Mouse (Mus musculus): Measurements from ENCODE around the gene Slc9a5. TPM values are rescaled to one million over a fixed set of nuclear protein-coding genes. Genes with fewer than 3 reads are reported as not detected.

Slc9a5 gene
- polyA plus RNA-seq, 1 experiment from 2014 or later, result 7.3 TPM

GRCm38 (mm10) chr8:105403467-105403866, 54.8 kb downstream of the Slc9a5 start:
- H3K9ac ChIP-seq, result no peak overlapping the region
- no peak for ATAC-seq (ENCODE audit: low FRiP score)
- H3K9me3 ChIP-seq, result no peaks in the 10 kb centered on the region
- no peak overlapping the region for H3K27ac ChIP-seq
- WGBS, result 94% methylated on average over 8 of the region's 8 CpGs
- H3K36me3 ChIP-seq, result no peaks in the 10 kb centered on the region
- no peak overlapping the region for H3K4me3 ChIP-seq
- H3K4me1 ChIP-seq (replicated peaks), result peaks cover under 1% of the 10 kb centered on the region; the same call in 1 of the 2 replicates
- H3K4me2 ChIP-seq, result no peak overlapping the region
- no peaks in the 10 kb centered on the region for H3K27me3 ChIP-seq

DNA sequence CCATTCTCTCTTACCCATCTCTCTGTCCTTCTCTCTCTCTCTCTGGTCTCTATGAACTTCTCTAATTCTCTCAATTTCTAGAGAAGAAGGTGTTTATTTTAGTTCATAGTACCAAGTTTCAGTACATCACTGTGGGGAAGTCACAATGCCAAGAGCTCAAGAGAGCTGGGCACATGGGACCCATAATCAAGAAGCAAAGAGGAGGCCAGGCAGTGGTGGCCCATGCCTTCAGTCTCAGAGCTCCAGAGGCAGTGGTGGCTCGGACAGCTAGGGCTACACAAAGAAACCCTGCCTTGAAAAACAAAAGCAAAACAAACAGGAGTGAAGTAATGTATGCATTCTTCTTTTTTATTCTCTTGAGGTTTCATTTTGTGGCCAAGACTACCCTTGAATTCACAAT, 55.9 kb downstream of the Slc9a5 start:
- no peaks in the 10 kb centered on the region for H3K9me3 ChIP-seq
- no peak for ATAC-seq (ENCODE audit: low FRiP score)
- H3K4me3 ChIP-seq, result no peak overlapping the region
- no peaks in the 10 kb centered on the region for H3K36me3 ChIP-seq
- H3K4me1 ChIP-seq (replicated peaks), result no peaks in the 10 kb centered on the region
- H3K27ac ChIP-seq, result no peak overlapping the region
- H3K27me3 ChIP-seq, result no peaks in the 10 kb centered on the region
- WGBS, result 45% methylated on average over 1 of the region's 1 CpGs
- H3K9ac ChIP-seq, result no peak overlapping the region
- H3K4me2 ChIP-seq, result no peak overlapping the region

DNA sequence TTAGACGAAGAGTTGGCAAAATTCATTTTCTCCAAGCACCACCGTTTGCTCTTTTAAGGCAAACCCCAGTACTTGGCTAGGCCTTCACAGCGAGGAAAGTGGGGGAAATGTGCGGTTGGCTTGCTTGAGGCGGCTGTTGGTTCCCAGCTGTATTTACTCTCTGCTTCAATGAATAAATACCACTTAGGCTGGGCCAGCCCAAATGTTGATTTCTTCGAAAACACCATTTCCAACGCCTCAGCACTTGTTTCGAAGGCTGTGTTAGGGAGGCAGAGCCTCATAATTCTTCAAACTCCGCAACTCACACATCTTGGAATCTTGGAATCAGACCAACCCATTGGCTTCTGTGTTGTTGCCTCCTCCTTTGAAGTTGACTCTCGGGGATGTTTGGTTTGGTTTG, 57.8 kb downstream of the Slc9a5 start:
- no peak for ATAC-seq (ENCODE audit: low FRiP score)
- Histone ChIP-seq H3K4me1 (replicated peaks) (no peaks in the 10 kb centered on the region), H3K4me2 (no peak overlapping the region), H3K9me3 (no peaks in the 10 kb centered on the region), H3K9ac (no peak overlapping the region), H3K36me3 (no peaks in the 10 kb centered on the region), H3K27ac (no peak overlapping the region), H3K27me3 (no peaks in the 10 kb centered on the region), H3K4me3 (no peak overlapping the region)
- WGBS, result 80% methylated on average over 10 of the region's 10 CpGs

DNA sequence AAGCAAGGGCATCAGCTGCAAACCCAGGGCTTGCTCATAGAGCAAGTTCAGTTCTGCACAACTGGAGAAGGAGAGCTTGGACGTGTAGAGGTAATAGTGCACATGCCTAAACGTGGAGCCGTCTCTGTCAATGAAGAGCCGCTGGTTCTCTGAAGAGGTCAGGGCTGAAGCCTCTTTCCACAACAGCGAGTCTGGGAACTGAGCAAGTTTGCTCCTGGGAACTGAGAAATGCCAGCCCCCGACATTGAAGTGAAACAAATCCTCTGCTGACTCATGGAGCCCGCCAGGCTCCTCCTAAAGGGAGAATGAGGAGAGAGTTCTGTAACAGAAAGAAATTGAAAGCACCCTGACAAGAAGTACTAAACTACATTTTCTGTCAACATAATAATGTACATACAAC, 59.7 kb downstream of the Slc9a5 start:
- Histone ChIP-seq H3K9ac (no peak overlapping the region), H3K36me3 (no peaks in the 10 kb centered on the region), H3K27me3 (peaks cover 7% of the 10 kb centered on the region; the same call in 1 of the 2 replicates), H3K4me2 (no peak overlapping the region), H3K27ac (no peak overlapping the region), H3K4me3 (no peak overlapping the region), H3K9me3 (no peaks in the 10 kb centered on the region), H3K4me1 (replicated peaks) (peaks cover 3% of the 10 kb centered on the region)
- ATAC-seq (ENCODE audit: low FRiP score), result no peak
- 65% methylated on average over 7 of the region's 7 CpGs for WGBS

DNA sequence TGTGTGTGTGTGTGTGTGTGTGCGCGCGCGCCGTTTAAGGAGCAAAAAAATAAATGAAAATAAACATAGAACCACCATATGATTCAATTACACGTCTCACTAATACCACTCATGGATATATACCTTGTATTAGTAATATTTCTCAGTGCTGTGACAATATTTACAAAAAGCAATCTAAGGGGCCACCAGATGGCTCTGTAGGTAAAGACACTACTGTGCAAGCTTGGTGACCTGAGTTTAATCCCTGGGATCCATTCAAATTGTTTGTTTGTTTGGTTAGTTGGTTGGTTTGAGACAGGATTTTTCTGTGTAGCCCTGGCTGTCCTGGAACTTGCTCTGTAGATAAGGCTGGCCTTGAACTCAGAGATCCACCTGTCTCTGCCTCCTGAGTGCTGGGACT, 61.3 kb downstream of the Slc9a5 start:
- H3K4me1 ChIP-seq (replicated peaks), result peaks cover 8% of the 10 kb centered on the region
- no peaks in the 10 kb centered on the region for H3K36me3 ChIP-seq
- 93% methylated on average over 6 of the region's 6 CpGs for WGBS
- no peak for ATAC-seq (ENCODE audit: low FRiP score)
- H3K9ac ChIP-seq, result no peak overlapping the region
- no peak overlapping the region for H3K4me2 ChIP-seq
- no peak overlapping the region for H3K27ac ChIP-seq
- no peaks in the 10 kb centered on the region for H3K9me3 ChIP-seq
- no peak overlapping the region for H3K4me3 ChIP-seq
- H3K27me3 ChIP-seq, result peaks cover 18% of the 10 kb centered on the region

DNA sequence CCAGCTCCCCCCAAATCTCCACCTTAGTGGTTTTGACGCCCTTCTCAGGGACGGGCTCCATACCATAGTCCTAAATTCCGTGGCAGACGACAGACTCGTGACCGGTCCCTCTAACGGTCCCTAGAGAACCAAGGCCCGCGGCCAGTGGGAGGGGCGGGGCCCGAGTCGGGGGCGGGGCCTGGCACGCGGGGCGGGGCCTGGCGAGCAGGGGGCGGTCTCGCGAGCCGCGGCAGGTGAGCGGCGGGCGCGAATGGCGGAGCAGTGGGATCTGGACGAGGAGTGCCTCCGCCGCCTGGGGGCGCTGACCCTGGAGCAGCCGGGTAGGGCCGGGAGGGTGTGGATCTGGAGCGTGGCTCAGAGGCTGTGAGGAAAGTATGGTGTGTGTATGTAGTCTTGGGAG, 64.7 kb downstream of the Slc9a5 start, which contains the start of the genes Kctd19 and Lrrc36:
Gene Kctd19 (minus strand): TSS at position 112 of the 400 bp plus-strand sequence.
Gene Lrrc36 (plus strand): TSS at position 181 of the 400 bp plus-strand sequence.
- peak; percentile 68 for ATAC-seq (ENCODE audit: low FRiP score)
- no peak within 1 kb of the TSS for H3K27ac ChIP-seq
- peaks cover 18% of the 10 kb centered on the region for H3K27me3 ChIP-seq
- H3K4me1 ChIP-seq (replicated peaks), result peaks cover 8% of the 10 kb centered on the region
- no peaks in the 10 kb centered on the region for H3K9me3 ChIP-seq
- peak within 1 kb of the TSS; percentile 36 for H3K4me3 ChIP-seq
- no peak within 1 kb of the TSS for H3K9ac ChIP-seq
- WGBS, result 1% methylated on average over 33 of the region's 34 CpGs
- H3K36me3 ChIP-seq, result no peaks in the 10 kb centered on the region
- peak within 1 kb of the TSS; percentile 62 for H3K4me2 ChIP-seq

- Histone ChIP-seq H3K27me3 (peaks cover 4% of the 10 kb centered on the region), H3K9me3 (no peaks in the 10 kb centered on the region), H3K4me2 (no peak overlapping the region), H3K27ac (no peak overlapping the region), H3K9ac (no peak overlapping the region), H3K36me3 (no peaks in the 10 kb centered on the region), H3K4me3 (no peak overlapping the region), H3K4me1 (replicated peaks) (no peaks in the 10 kb centered on the region; the same call in 1 of the 2 replicates)
- 80% methylated on average over 2 of the region's 2 CpGs for WGBS
- ATAC-seq (ENCODE audit: low FRiP score), result no peak
These were observed 70.3 kb downstream of the Slc9a5 start for GRCm38 (mm10) chr8:105418992-105419391.

MicroRNAs within 50 kb of the gene (microRNA counts, 519-probe panel; counts per million panel counts)
- microRNA mmu-miR-328, result 3,478 counts per million, percentile 44 among the panel's probes with 10 or more counts

Small RNAs within 50 kb of the gene (microRNA-seq; reads per million reads assigned to microRNA genes)
- gene Gm27320 (not detected), gene Mir328 (359 reads per million, percentile 64 among the genes with 10 or more reads in this experiment)

Other genes starting within 250 kb of the Slc9a5 start
- not detected in 2 replicates for gene Ces4a, start 217.0 kb upstream of the Slc9a5 start, polyA plus RNA-seq (2015; fragmentation: Nextera tagmentation; extraction: Ambion mirVana)
- gene Cbfb, start 178.2 kb upstream of the Slc9a5 start, polyA plus RNA-seq (2015; fragmentation: Nextera tagmentation; extraction: Ambion mirVana), result 33.0 and 35.6 TPM in 2 replicates
- 27.4 and 29.5 TPM in 2 replicates for gene D230025D16Rik, start 123.7 kb upstream of the Slc9a5 start, polyA plus RNA-seq (2015; fragmentation: Nextera tagmentation; extraction: Ambion mirVana)
- gene B3gnt9, start 93.7 kb upstream of the Slc9a5 start, polyA plus RNA-seq (2015; fragmentation: Nextera tagmentation; extraction: Ambion mirVana), result 6.2 and 6.7 TPM in 2 replicates
- 19.9 and 21.1 TPM in 2 replicates for gene Tradd, start 84.2 kb upstream of the Slc9a5 start, polyA plus RNA-seq (2015; fragmentation: Nextera tagmentation; extraction: Ambion mirVana)
- 1.1 and 1.2 TPM in 2 replicates for gene Fbxl8, start 84.2 kb upstream of the Slc9a5 start, polyA plus RNA-seq (2015; fragmentation: Nextera tagmentation; extraction: Ambion mirVana)
- 0.27 and 0.44 TPM in 2 replicates for gene Hsf4, start 79.0 kb upstream of the Slc9a5 start, polyA plus RNA-seq (2015; fragmentation: Nextera tagmentation; extraction: Ambion mirVana)
- gene Nol3, start 72.7 kb upstream of the Slc9a5 start, polyA plus RNA-seq (2015; fragmentation: Nextera tagmentation; extraction: Ambion mirVana), result 3.9 and 4.5 TPM in 2 replicates
- gene 4931428F04Rik, start 59.0 kb upstream of the Slc9a5 start, polyA plus RNA-seq (2015; fragmentation: Nextera tagmentation; extraction: Ambion mirVana), result 114 and 119 TPM in 2 replicates
- 14.3 and 14.6 TPM in 2 replicates for gene Exoc3l, start 52.7 kb upstream of the Slc9a5 start, polyA plus RNA-seq (2015; fragmentation: Nextera tagmentation; extraction: Ambion mirVana)
- gene E2f4, start 51.2 kb upstream of the Slc9a5 start, polyA plus RNA-seq (2015; fragmentation: Nextera tagmentation; extraction: Ambion mirVana), result 45.6 and 47.0 TPM in 2 replicates
- gene Elmo3, start 43.2 kb upstream of the Slc9a5 start, polyA plus RNA-seq (2015; fragmentation: Nextera tagmentation; extraction: Ambion mirVana), result 1.5 and 1.6 TPM in 2 replicates
- 0.82 and 1.4 TPM in 2 replicates for gene Lrrc29, start 22.6 kb upstream of the Slc9a5 start, polyA plus RNA-seq (2015; fragmentation: Nextera tagmentation; extraction: Ambion mirVana)
- gene Tmem208, start 22.5 kb upstream of the Slc9a5 start, polyA plus RNA-seq (2015; fragmentation: Nextera tagmentation; extraction: Ambion mirVana), result 133 and 136 TPM in 2 replicates
- 0.74 and 0.76 TPM in 2 replicates for gene Fhod1, start 890 bp upstream of the Slc9a5 start, polyA plus RNA-seq (2015; fragmentation: Nextera tagmentation; extraction: Ambion mirVana)
- gene Plekhg4, start 24.4 kb downstream of the Slc9a5 start, polyA plus RNA-seq (2015; fragmentation: Nextera tagmentation; extraction: Ambion mirVana), result 1.6 and 1.9 TPM in 2 replicates
- gene Kctd19, start 64.7 kb downstream of the Slc9a5 start, polyA plus RNA-seq (2015; fragmentation: Nextera tagmentation; extraction: Ambion mirVana), result not detected in 2 replicates
- 1.1 and 1.7 TPM in 2 replicates for gene Lrrc36, start 64.7 kb downstream of the Slc9a5 start, polyA plus RNA-seq (2015; fragmentation: Nextera tagmentation; extraction: Ambion mirVana)
- 170 and 181 TPM in 2 replicates for gene Tppp3, start 122.7 kb downstream of the Slc9a5 start, polyA plus RNA-seq (2015; fragmentation: Nextera tagmentation; extraction: Ambion mirVana)
- gene Zdhhc1, start 148.1 kb downstream of the Slc9a5 start, polyA plus RNA-seq (2015; fragmentation: Nextera tagmentation; extraction: Ambion mirVana), result 30.9 and 34.3 TPM in 2 replicates
- 7.8 and 11.0 TPM in 2 replicates for gene Hsd11b2, start 169.9 kb downstream of the Slc9a5 start, polyA plus RNA-seq (2015; fragmentation: Nextera tagmentation; extraction: Ambion mirVana)
- 201 and 203 TPM in 2 replicates for gene Atp6v0d1, start 217.2 kb downstream of the Slc9a5 start, polyA plus RNA-seq (2015; fragmentation: Nextera tagmentation; extraction: Ambion mirVana)

Data from hindbrain, embryonic 13.5 days (tissue).